Mouse (Mus musculus): ENCODE measurements at regions not wholly inside any gene's neighbourhood (a gene's known extent, or its start where the extent isn't known, plus 50 kb on each side); places are given as distances from the start of the nearest gene placed in this dataset.

- no peaks in the 10 kb centered on the region for H3K36me3 ChIP-seq (ENCODE audit: control insufficient read depth, insufficient read depth, low read length)
- H3K9me3 ChIP-seq (ENCODE audit: control insufficient read depth, low read length), result no peaks in the 10 kb centered on the region
- H3K4me3 ChIP-seq (ENCODE audit: low read depth, low read length), result no peak overlapping the region
- DNase-seq (ENCODE audit: low spot score) (no peak), ATAC-seq (replicated peaks; ENCODE audit: low FRiP score) (no peak)
- no peak overlapping the region for H3K9ac ChIP-seq (ENCODE audit: low read depth, low read length)
- no peaks in the 10 kb centered on the region for H3K4me1 ChIP-seq (replicated peaks; ENCODE audit: control insufficient read depth, insufficient read depth, low read length)
- no peak overlapping the region for H3K4me2 ChIP-seq
- WGBS, result 93% methylated on average over 3 of the region's 3 CpGs
- no peak overlapping the region for H3K27ac ChIP-seq (ENCODE audit: low read depth, low read length)
- no peaks in the 10 kb centered on the region for H3K27me3 ChIP-seq (replicated peaks; ENCODE audit: control insufficient read depth, insufficient read depth, low read length)
Observed at GRCm38 (mm10) chr1:158124902-158125301, 231.2 kb downstream of the Brinp2 start.

- Histone ChIP-seq H3K36me3 (ENCODE audit: control insufficient read depth, insufficient read depth, low read length) (no peaks in the 10 kb centered on the region), H3K9ac (ENCODE audit: low read depth, low read length) (no peak overlapping the region), H3K27ac (ENCODE audit: low read depth, low read length) (no peak overlapping the region), H3K9me3 (ENCODE audit: control insufficient read depth, low read length) (no peaks in the 10 kb centered on the region), H3K4me2 (no peak overlapping the region), H3K4me3 (ENCODE audit: low read depth, low read length) (no peak overlapping the region), H3K27me3 (replicated peaks; ENCODE audit: control insufficient read depth, insufficient read depth, low read length) (no peaks in the 10 kb centered on the region), H3K4me1 (replicated peaks; ENCODE audit: control insufficient read depth, insufficient read depth, low read length) (no peaks in the 10 kb centered on the region)
- DNase-seq (ENCODE audit: low spot score) (no peak), ATAC-seq (replicated peaks; ENCODE audit: low FRiP score) (no peak)
- 76% methylated on average over 2 of the region's 2 CpGs for WGBS
Observed at GRCm38 (mm10) chr1:158126272-158126671, 229.9 kb downstream of the Brinp2 start.

GRCm38 (mm10) chr1:158129243-158129770 lies 226.8 kb downstream of the Brinp2 start:
- Histone ChIP-seq H3K4me3 (ENCODE audit: low read depth, low read length) (no peak overlapping the region), H3K4me2 (no peak overlapping the region), H3K4me1 (replicated peaks; ENCODE audit: control insufficient read depth, insufficient read depth, low read length) (no peaks in the 10 kb centered on the region), H3K9ac (ENCODE audit: low read depth, low read length) (no peak overlapping the region), H3K9me3 (ENCODE audit: control insufficient read depth, low read length) (no peaks in the 10 kb centered on the region), H3K36me3 (ENCODE audit: control insufficient read depth, insufficient read depth, low read length) (no peaks in the 10 kb centered on the region), H3K27ac (ENCODE audit: low read depth, low read length) (no peak overlapping the region), H3K27me3 (replicated peaks; ENCODE audit: control insufficient read depth, insufficient read depth, low read length) (no peaks in the 10 kb centered on the region)
- ATAC-seq (replicated peaks; ENCODE audit: low FRiP score), result no peak
- DNase-seq (ENCODE audit: low spot score), result no peak
- 78% methylated on average over 3 of the region's 3 CpGs for WGBS

GRCm38 (mm10) chr1:158147525-158147924 lies 208.6 kb downstream of the Brinp2 start:
- DNase-seq (ENCODE audit: low spot score) (no peak), ATAC-seq (replicated peaks; ENCODE audit: low FRiP score) (no peak)
- no peak overlapping the region for H3K27ac ChIP-seq (ENCODE audit: low read depth, low read length)
- H3K9ac ChIP-seq (ENCODE audit: low read depth, low read length), result no peak overlapping the region
- 33% methylated on average over 3 of the region's 3 CpGs for WGBS
- H3K9me3 ChIP-seq (ENCODE audit: control insufficient read depth, low read length), result no peaks in the 10 kb centered on the region
- H3K4me2 ChIP-seq, result no peak overlapping the region
- no peaks in the 10 kb centered on the region for H3K27me3 ChIP-seq (replicated peaks; ENCODE audit: control insufficient read depth, insufficient read depth, low read length)
- no peaks in the 10 kb centered on the region for H3K36me3 ChIP-seq (ENCODE audit: control insufficient read depth, insufficient read depth, low read length)
- no peak overlapping the region for H3K4me3 ChIP-seq (ENCODE audit: low read depth, low read length)
- no peaks in the 10 kb centered on the region for H3K4me1 ChIP-seq (replicated peaks; ENCODE audit: control insufficient read depth, insufficient read depth, low read length)

- DNase-seq (ENCODE audit: low spot score) (no peak), ATAC-seq (replicated peaks; ENCODE audit: low FRiP score) (no peak)
- no peaks in the 10 kb centered on the region for H3K4me1 ChIP-seq (replicated peaks; ENCODE audit: control insufficient read depth, insufficient read depth, low read length)
- WGBS, result 81% methylated on average over 5 of the region's 5 CpGs
- H3K4me3 ChIP-seq (ENCODE audit: low read depth, low read length), result no peak overlapping the region
- H3K27ac ChIP-seq (ENCODE audit: low read depth, low read length), result no peak overlapping the region
- H3K4me2 ChIP-seq, result no peak overlapping the region
- no peak overlapping the region for H3K9ac ChIP-seq (ENCODE audit: low read depth, low read length)
- no peaks in the 10 kb centered on the region for H3K27me3 ChIP-seq (replicated peaks; ENCODE audit: control insufficient read depth, insufficient read depth, low read length)
- no peaks in the 10 kb centered on the region for H3K36me3 ChIP-seq (ENCODE audit: control insufficient read depth, insufficient read depth, low read length)
- no peaks in the 10 kb centered on the region for H3K9me3 ChIP-seq (ENCODE audit: control insufficient read depth, low read length)
Observed at GRCm38 (mm10) chr1:158148035-158148434, 208.1 kb downstream of the Brinp2 start.

GRCm38 (mm10) chr1:158161111-158161510 lies 195.0 kb downstream of the Brinp2 start:
- WGBS, result 71% methylated on average over 2 of the region's 2 CpGs
- ATAC-seq (replicated peaks; ENCODE audit: low FRiP score) (no peak), DNase-seq (ENCODE audit: low spot score) (no peak)
- no peak overlapping the region for H3K4me2 ChIP-seq
- H3K36me3 ChIP-seq (ENCODE audit: control insufficient read depth, insufficient read depth, low read length), result no peaks in the 10 kb centered on the region
- H3K27me3 ChIP-seq (replicated peaks; ENCODE audit: control insufficient read depth, insufficient read depth, low read length), result no peaks in the 10 kb centered on the region
- no peak overlapping the region for H3K9ac ChIP-seq (ENCODE audit: low read depth, low read length)
- H3K4me1 ChIP-seq (replicated peaks; ENCODE audit: control insufficient read depth, insufficient read depth, low read length), result no peaks in the 10 kb centered on the region
- no peak overlapping the region for H3K27ac ChIP-seq (ENCODE audit: low read depth, low read length)
- no peaks in the 10 kb centered on the region for H3K9me3 ChIP-seq (ENCODE audit: control insufficient read depth, low read length)
- H3K4me3 ChIP-seq (ENCODE audit: low read depth, low read length), result no peak overlapping the region

- Histone ChIP-seq H3K4me2 (no peak overlapping the region), H3K27ac (ENCODE audit: low read depth, low read length) (no peak overlapping the region), H3K9ac (ENCODE audit: low read depth, low read length) (no peak overlapping the region), H3K27me3 (replicated peaks; ENCODE audit: control insufficient read depth, insufficient read depth, low read length) (no peaks in the 10 kb centered on the region), H3K36me3 (ENCODE audit: control insufficient read depth, insufficient read depth, low read length) (no peaks in the 10 kb centered on the region), H3K9me3 (ENCODE audit: control insufficient read depth, low read length) (no peaks in the 10 kb centered on the region), H3K4me3 (ENCODE audit: low read depth, low read length) (no peak overlapping the region), H3K4me1 (replicated peaks; ENCODE audit: control insufficient read depth, insufficient read depth, low read length) (no peaks in the 10 kb centered on the region)
- no peak for DNase-seq (ENCODE audit: low spot score)
- no peak for ATAC-seq (replicated peaks; ENCODE audit: low FRiP score)
- 74% methylated on average over 6 of the region's 6 CpGs for WGBS
Observed at GRCm38 (mm10) chr1:158161533-158161932, 194.6 kb downstream of the Brinp2 start.

GRCm38 (mm10) chr1:158163411-158163810 lies 192.7 kb downstream of the Brinp2 start:
- no peak overlapping the region for H3K27ac ChIP-seq (ENCODE audit: low read depth, low read length)
- no peak overlapping the region for H3K4me2 ChIP-seq
- no peaks in the 10 kb centered on the region for H3K4me1 ChIP-seq (replicated peaks; ENCODE audit: control insufficient read depth, insufficient read depth, low read length)
- H3K27me3 ChIP-seq (replicated peaks; ENCODE audit: control insufficient read depth, insufficient read depth, low read length), result no peaks in the 10 kb centered on the region
- H3K36me3 ChIP-seq (ENCODE audit: control insufficient read depth, insufficient read depth, low read length), result no peaks in the 10 kb centered on the region
- no peaks in the 10 kb centered on the region for H3K9me3 ChIP-seq (ENCODE audit: control insufficient read depth, low read length)
- H3K9ac ChIP-seq (ENCODE audit: low read depth, low read length), result no peak overlapping the region
- no peak overlapping the region for H3K4me3 ChIP-seq (ENCODE audit: low read depth, low read length)
- ATAC-seq (replicated peaks; ENCODE audit: low FRiP score), result no peak
- no peak for DNase-seq (ENCODE audit: low spot score)

- Histone ChIP-seq H3K27ac (ENCODE audit: low read depth, low read length) (no peak overlapping the region), H3K4me2 (no peak overlapping the region), H3K27me3 (replicated peaks; ENCODE audit: control insufficient read depth, insufficient read depth, low read length) (no peaks in the 10 kb centered on the region), H3K4me3 (ENCODE audit: low read depth, low read length) (no peak overlapping the region), H3K9me3 (ENCODE audit: control insufficient read depth, low read length) (no peaks in the 10 kb centered on the region), H3K9ac (ENCODE audit: low read depth, low read length) (no peak overlapping the region), H3K36me3 (ENCODE audit: control insufficient read depth, insufficient read depth, low read length) (no peaks in the 10 kb centered on the region), H3K4me1 (replicated peaks; ENCODE audit: control insufficient read depth, insufficient read depth, low read length) (no peaks in the 10 kb centered on the region)
- no peak for DNase-seq (ENCODE audit: low spot score)
- no peak for ATAC-seq (replicated peaks; ENCODE audit: low FRiP score)
- WGBS, result 64% methylated on average over 3 of the region's 3 CpGs
Observed at GRCm38 (mm10) chr1:158170006-158170405, 186.1 kb downstream of the Brinp2 start.

Measured in liver, embryonic 11.5 days (tissue).